Mouse (Mus musculus): ENCODE results near the gene Rassf6. TPM values are rescaled to one million over a fixed set of nuclear protein-coding genes. Genes with fewer than 3 reads are reported as not detected.
"Not testable (repeated sequence)": the region's sequence is repeated elsewhere in the genome, so short reads cannot be mapped to it uniquely, and the experiment has no call there.

Gene Rassf6
- polyA plus RNA-seq, 1 experiment from 2014 or later, result 1.0 TPM

DNA sequence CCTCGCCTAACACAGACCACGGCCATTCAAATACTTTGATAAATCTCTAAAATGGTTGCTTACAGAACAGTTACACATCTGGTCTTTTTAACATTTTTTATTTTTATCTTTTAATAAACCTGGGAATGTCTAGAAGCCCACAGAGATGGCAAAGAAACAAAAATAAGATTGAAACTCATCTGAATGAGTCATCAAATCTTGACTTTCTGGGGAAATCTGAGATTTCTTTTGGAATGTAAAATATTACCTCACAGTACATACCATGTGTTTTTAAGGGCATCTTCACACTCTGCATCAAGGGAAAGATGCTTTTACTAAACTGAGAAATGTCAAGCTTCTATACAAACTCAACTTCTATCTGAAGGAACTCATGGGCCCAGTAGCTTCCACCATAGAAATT is 19.1 kb downstream of the Rassf6 start:
- Histone ChIP-seq H3K27me3 (no peaks in the 10 kb centered on the region), H3K4me3 (no peak overlapping the region), H3K9me3 (no peaks in the 10 kb centered on the region), H3K9ac (no peak overlapping the region), H3K36me3 (no peaks in the 10 kb centered on the region), H3K4me1 (replicated peaks) (no peaks in the 10 kb centered on the region; the same call in 1 of the 2 replicates), H3K4me2 (no peak overlapping the region), H3K27ac (no peak overlapping the region)
- ATAC-seq (ENCODE audit: low FRiP score), result no peak
- 95% methylated on average over 2 of the region's 2 CpGs for WGBS

DNA sequence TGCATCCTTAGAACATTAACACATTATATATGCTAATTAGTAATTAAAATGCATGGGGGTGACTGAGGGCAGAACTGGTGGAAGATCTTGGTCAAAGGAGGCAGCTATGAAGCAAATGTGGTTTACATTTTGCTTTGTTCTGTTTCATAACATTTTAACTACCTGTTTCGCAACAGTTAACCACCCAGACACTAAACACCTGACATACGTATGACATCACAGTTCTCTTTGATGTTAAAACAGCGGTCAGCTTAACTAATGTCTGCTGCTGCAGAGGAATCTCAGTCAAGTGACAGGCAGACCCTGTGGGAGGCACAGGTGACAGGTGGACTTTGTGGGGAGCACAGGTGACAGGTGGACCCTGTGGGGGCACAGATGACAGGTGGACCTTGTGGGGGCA is 22.6 kb downstream of the Rassf6 start:
- no peak overlapping the region for H3K27ac ChIP-seq
- H3K4me1 ChIP-seq (replicated peaks), result no peaks in the 10 kb centered on the region; the same call in 1 of the 2 replicates
- H3K9ac ChIP-seq, result no peak overlapping the region
- WGBS, result 90% methylated on average over 3 of the region's 3 CpGs
- H3K36me3 ChIP-seq, result no peaks in the 10 kb centered on the region
- H3K9me3 ChIP-seq, result no peaks in the 10 kb centered on the region
- no peak for ATAC-seq (ENCODE audit: low FRiP score)
- no peak overlapping the region for H3K4me2 ChIP-seq
- H3K4me3 ChIP-seq, result no peak overlapping the region
- H3K27me3 ChIP-seq, result no peaks in the 10 kb centered on the region

DNA sequence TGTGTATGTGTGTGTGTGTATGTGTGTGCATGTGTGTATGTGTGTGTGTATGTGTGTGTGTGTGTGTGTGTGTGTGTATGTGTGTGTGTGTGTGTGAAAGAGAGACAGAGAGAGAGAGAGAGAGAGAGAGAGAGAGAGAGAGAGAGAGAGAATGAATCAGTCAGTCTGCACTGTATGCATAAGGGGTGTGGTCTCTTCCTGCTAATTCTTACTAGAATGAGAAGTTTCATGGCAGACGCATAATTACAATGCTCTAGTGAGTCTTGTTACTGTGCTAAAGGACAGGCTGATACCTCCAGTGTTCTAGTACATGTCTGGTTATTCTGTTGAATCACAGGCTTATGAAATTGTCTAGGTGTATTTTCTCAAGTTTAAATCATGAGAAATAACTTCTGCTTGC is 27.7 kb downstream of the Rassf6 start:
- not testable (repeated sequence) for ATAC-seq (ENCODE audit: low FRiP score); H3K27me3 ChIP-seq; H3K4me3 ChIP-seq; H3K9me3 ChIP-seq; H3K4me2 ChIP-seq; H3K36me3 ChIP-seq; H3K27ac ChIP-seq; H3K4me1 ChIP-seq (replicated peaks); H3K9ac ChIP-seq
- 90% methylated on average over 1 of the region's 1 CpGs for WGBS

DNA sequence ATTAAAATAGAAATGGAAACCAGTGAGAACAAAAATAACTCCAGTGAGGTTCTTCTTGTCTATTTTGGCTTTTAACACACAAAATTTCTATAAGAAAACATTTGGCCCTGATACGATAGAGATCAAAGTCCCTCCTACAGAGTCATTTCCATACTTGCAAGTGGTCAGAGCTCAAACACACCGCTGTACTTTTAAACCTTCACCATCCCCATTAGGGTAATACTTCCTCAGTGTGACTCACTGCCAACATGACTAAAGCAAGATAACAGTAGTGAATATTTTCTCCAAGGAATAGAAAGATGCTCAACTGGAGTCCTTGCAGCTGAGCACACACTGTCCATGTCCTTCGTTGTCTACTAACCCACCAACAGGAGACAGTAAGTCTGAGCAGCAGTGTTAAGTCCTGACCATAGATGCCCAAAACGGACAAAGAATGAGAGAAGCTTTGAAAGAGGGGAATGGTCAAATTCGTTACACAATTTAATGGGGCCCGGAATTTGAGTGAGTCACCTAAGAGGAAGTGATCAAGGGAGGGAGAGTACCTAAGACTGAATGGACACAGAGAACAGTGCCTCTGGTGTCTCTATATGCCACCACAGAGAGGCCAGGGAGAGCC is 28.4 kb downstream of the Rassf6 start:
- H3K9me3 ChIP-seq, result no peaks in the 10 kb centered on the region
- H3K4me3 ChIP-seq, result no peak overlapping the region
- H3K4me2 ChIP-seq, result no peak overlapping the region
- no peak overlapping the region for H3K27ac ChIP-seq
- H3K9ac ChIP-seq, result no peak overlapping the region
- H3K27me3 ChIP-seq, result no peaks in the 10 kb centered on the region
- no peaks in the 10 kb centered on the region for H3K36me3 ChIP-seq
- no peaks in the 10 kb centered on the region for H3K4me1 ChIP-seq (replicated peaks)
- WGBS, result 83% methylated on average over 6 of the region's 6 CpGs
- no peak for ATAC-seq (ENCODE audit: low FRiP score)

DNA sequence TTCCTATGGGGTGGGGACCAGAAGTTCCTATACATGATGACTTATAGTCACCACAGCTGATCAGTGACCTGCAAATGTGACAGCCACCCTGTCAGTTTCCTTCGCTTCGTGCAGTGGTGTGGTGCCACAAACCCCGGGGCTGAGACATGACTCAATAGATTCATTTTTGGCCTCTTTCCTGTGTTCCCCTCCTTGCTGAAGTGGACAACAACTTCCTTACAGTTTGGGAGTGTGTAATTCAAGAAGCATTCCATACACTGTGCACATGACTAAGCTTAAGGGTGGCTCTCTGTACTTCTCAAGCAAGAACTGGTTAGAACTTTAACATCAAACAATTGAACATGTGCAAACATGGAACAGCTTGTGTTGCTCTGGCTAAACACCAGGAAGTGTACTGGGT is 29.1 kb downstream of the Rassf6 start:
- no peaks in the 10 kb centered on the region for H3K9me3 ChIP-seq
- H3K27me3 ChIP-seq, result no peaks in the 10 kb centered on the region
- H3K36me3 ChIP-seq, result no peaks in the 10 kb centered on the region
- no peak overlapping the region for H3K9ac ChIP-seq
- H3K4me3 ChIP-seq, result no peak overlapping the region
- no peak for ATAC-seq (ENCODE audit: low FRiP score)
- no peak overlapping the region for H3K27ac ChIP-seq
- WGBS, result 82% methylated on average over 3 of the region's 3 CpGs
- H3K4me1 ChIP-seq (replicated peaks), result no peaks in the 10 kb centered on the region
- no peak overlapping the region for H3K4me2 ChIP-seq

DNA sequence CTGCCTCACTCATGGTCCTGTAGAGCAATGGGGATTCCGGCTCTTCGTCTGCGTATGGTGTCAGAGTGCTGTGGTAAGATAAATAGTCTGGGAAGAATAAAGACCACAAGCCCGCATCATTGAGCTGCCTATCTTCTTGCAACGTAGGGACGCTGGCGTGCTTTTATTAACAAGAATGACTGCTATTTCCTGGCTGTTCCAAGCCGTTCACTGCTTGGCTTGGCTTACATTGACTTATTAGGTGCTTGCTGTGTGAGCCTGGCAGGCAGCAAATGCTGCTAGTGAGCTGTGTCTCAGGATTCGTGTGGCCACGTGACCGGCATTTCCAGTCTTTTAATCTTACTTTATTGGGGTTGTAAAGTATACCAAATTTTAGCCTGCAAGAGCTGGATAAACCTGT is 31.6 kb downstream of the Rassf6 start:
- ATAC-seq (ENCODE audit: low FRiP score), result no peak
- Histone ChIP-seq H3K36me3 (no peaks in the 10 kb centered on the region), H3K9ac (no peak overlapping the region), H3K4me1 (replicated peaks) (no peaks in the 10 kb centered on the region), H3K9me3 (no peaks in the 10 kb centered on the region), H3K27me3 (no peaks in the 10 kb centered on the region), H3K27ac (no peak overlapping the region), H3K4me3 (no peak overlapping the region), H3K4me2 (no peak overlapping the region)
- 67% methylated on average over 11 of the region's 11 CpGs for WGBS

DNA sequence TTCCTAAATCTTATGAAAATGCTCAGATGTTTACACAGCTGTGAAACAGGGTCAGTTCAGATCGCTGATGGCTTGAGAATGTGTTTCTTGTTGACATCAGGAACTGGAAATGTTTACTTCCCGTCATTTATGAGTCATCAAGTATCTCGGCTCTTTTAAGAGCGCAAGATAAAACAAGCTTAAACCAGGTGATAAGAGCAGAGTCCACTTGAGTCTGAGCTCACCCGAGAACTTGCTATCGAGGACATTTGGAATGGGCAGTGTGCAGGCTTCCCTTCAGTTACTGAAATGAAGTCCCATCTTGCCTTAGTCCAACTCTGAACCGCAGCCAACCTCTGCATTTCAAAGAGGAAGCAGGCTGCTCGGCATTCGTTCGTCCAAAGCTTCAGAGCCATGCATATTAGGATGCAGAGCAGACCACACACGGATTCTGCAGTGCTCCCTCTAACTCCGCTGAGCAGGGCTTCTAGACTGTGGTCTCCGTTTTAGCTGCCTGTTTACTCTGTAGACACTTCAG is 37.0 kb downstream of the Rassf6 start:
- no peak overlapping the region for H3K4me3 ChIP-seq
- no peaks in the 10 kb centered on the region for H3K9me3 ChIP-seq
- H3K36me3 ChIP-seq, result no peaks in the 10 kb centered on the region
- H3K4me1 ChIP-seq (replicated peaks), result no peaks in the 10 kb centered on the region
- H3K9ac ChIP-seq, result no peak overlapping the region
- H3K27me3 ChIP-seq, result no peaks in the 10 kb centered on the region
- no peak overlapping the region for H3K4me2 ChIP-seq
- WGBS, result 65% methylated on average over 13 of the region's 13 CpGs
- no peak for ATAC-seq (ENCODE audit: low FRiP score)
- H3K27ac ChIP-seq, result no peak overlapping the region

DNA sequence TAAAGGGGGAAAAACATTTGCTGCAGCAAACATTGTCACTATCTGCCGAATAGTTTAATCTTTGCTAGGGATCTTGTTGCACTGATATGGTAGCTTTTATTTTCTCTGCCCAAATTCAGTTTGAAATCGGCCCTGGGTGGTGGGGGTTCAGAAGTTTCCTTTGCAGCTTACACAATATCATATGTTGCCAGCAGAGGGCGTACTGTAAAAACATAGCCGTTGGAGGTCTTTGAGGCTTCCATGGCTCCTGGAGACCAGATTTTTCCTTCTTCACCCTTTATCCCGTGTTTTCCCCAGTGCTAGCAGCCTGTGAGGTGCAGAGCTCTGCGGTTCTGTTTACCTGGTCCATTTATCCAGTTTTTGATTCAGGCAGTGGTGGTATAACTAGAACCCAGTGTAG is 39.0 kb downstream of the Rassf6 start:
- Histone ChIP-seq H3K9me3 (no peaks in the 10 kb centered on the region), H3K9ac (no peak overlapping the region), H3K4me3 (no peak overlapping the region), H3K4me1 (replicated peaks) (no peaks in the 10 kb centered on the region), H3K4me2 (no peak overlapping the region), H3K27me3 (no peaks in the 10 kb centered on the region), H3K27ac (no peak overlapping the region), H3K36me3 (no peaks in the 10 kb centered on the region)
- no peak for ATAC-seq (ENCODE audit: low FRiP score)
- 21% methylated on average over 6 of the region's 6 CpGs for WGBS

DNA sequence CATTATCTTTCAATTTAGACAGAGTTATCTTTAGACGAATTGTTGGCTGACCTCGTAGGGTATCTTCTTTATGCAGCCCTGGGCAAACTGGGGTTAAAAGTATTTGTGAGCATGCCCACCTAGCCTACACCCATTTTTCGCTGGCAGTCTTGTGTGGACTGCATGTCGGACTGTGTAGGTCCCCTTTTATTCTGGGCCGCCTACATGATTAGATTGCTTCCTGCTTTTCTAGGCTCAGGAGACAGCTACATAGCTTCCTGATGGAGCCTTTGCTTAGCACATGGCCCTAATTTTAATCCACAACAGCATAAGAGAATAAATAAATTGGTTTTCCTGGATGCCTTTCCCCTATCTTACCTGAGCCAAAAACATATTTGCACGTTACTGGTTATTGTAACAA is 44.3 kb downstream of the Rassf6 start:
- Histone ChIP-seq H3K36me3 (no peaks in the 10 kb centered on the region), H3K4me2 (no peak overlapping the region), H3K4me1 (replicated peaks) (no peaks in the 10 kb centered on the region), H3K27ac (no peak overlapping the region), H3K27me3 (no peaks in the 10 kb centered on the region), H3K9ac (no peak overlapping the region), H3K9me3 (no peaks in the 10 kb centered on the region), H3K4me3 (no peak overlapping the region)
- 87% methylated on average over 6 of the region's 6 CpGs for WGBS
- no peak for ATAC-seq (ENCODE audit: low FRiP score)

DNA sequence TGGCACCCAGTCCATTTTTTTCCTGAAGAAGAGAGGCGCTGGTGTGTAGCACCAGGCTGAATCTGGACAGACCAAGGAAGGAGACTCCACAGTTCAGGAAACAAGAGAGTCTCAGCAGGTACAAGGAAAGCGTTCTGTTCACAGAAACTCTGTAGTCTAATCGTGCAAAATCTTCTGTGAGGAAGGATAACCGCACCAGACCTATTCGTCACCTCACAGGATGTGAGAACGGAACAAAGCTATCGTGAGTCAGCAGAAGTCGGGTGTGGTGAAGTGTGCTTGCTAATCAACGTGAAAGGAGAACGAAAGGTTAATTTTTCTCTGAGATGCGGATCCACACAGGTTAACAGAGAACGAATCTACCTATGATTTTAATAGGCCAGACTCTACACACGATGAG is 45.5 kb downstream of the Rassf6 start:
- 89% methylated on average over 13 of the region's 13 CpGs for WGBS
- no peak overlapping the region for H3K9ac ChIP-seq
- H3K4me2 ChIP-seq, result no peak overlapping the region
- no peak overlapping the region for H3K27ac ChIP-seq
- H3K36me3 ChIP-seq, result no peaks in the 10 kb centered on the region
- no peak overlapping the region for H3K4me3 ChIP-seq
- H3K27me3 ChIP-seq, result no peaks in the 10 kb centered on the region
- H3K4me1 ChIP-seq (replicated peaks), result no peaks in the 10 kb centered on the region
- H3K9me3 ChIP-seq, result no peaks in the 10 kb centered on the region
- ATAC-seq (ENCODE audit: low FRiP score), result no peak

DNA sequence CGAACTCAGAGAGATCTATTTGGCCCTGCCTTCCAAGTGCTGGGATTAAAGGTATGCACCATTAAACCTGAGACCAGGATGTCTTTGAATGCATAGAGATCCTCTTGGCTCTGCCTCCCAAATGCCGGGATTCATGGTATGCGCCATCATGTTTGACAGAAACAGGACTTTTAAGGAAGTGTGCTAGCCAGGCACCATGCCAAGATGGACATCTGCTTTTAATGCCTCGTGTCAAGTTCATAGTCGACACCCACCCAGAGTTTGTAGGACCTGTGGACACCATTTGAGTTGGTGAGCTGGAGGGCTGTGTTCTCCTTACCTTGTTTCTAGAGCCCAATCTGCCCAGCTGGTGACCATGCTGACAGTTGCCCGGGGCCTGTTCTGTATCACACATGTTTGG is 48.5 kb downstream of the Rassf6 start:
- Histone ChIP-seq H3K27me3 (no peaks in the 10 kb centered on the region), H3K9ac (no peak overlapping the region), H3K27ac (no peak overlapping the region), H3K4me2 (no peak overlapping the region), H3K36me3 (no peaks in the 10 kb centered on the region), H3K9me3 (no peaks in the 10 kb centered on the region), H3K4me1 (replicated peaks) (0 out of 2 replicates have a peak, but pooled peaks cover 2% of the 10 kb centered on the region), H3K4me3 (no peak overlapping the region)
- WGBS, result 90% methylated on average over 6 of the region's 6 CpGs
- no peak for ATAC-seq (ENCODE audit: low FRiP score)

DNA sequence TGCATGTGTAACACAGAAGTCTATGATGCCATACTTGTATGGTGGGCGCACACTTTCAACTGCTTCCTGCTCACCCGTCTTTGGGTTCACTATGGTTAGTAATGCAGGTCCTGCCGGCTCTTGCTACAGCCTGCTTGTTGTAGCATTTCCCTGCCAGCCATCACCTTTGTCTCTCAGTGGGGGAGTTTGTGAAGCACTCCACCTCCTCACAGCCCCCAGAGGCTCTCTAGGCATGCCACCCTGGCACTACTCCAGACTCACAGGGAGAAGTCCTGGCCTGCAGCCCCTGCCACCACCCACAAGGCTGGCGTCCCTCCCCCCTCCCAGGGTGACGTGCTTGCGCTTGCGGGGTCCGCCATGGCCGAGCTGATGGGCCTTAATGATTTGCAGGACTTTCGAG is 49.8 kb downstream of the Rassf6 start:
- Histone ChIP-seq H3K9me3 (no peaks in the 10 kb centered on the region), H3K27me3 (no peaks in the 10 kb centered on the region), H3K36me3 (no peaks in the 10 kb centered on the region), H3K4me1 (replicated peaks) (0 out of 2 replicates have a peak, but pooled peaks cover 2% of the 10 kb centered on the region), H3K27ac (no peak overlapping the region), H3K9ac (no peak overlapping the region), H3K4me2 (no peak overlapping the region), H3K4me3 (no peak overlapping the region)
- ATAC-seq (ENCODE audit: low FRiP score), result no peak
- 89% methylated on average over 10 of the region's 10 CpGs for WGBS

Measured in hindbrain, embryonic 13.5 days (tissue).